Mouse (Mus musculus) mouse embryonic stem cell (cell line): ENCODE data around the gene Ciao2b.

ENCODE experiments used
- in situ Hi-C, 2 experiments: fragments of 300-500 bp; cut with MboI; formaldehyde crosslinking; loops; 1 replicate in 1 of 2; 3 replicates in 1 of 2; pipeline ENCODE4 v1.14.3; 2019 to 2020; ENCODE audit warnings: low sequenced_read_pairs in 2 of 2, low pct_unique_long_range_greater_than_20kb in 1 of 2, mixed read lengths in 1 of 2; ENCODE audit not compliant: unreplicated experiment in 1 of 2

Ciao2b gene

GRCm38 (mm10) chr8:104627065-104627740 lies 14.6 kb downstream of the Ciao2b start:
- in situ Hi-C loops: no loop called here

DNA sequence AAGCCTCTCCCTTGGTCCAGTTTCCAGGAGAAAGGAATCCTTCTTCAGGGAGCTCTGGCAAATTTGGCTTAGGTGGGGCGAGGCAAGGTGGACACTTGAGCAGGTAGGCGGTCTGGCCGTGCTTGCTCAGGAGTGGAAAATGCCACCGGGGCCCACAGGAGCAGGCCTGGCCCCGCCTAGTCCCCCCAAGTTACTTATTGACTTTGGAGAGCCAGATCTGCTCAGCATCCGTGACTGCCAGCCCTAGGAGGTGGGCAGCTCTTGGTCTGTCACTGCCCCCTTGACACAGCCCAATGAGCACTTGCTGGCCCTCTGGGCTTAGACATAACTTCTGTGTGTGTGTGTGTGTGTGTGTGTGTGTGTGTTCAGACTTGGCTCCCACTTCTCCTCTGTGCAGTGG lies 17.6 kb downstream of the Ciao2b start, which contains the start of gene Cdh16:
Gene Cdh16 (minus strand): TSS at position 236 of the 400 bp plus-strand sequence.
- in situ Hi-C loops: no loop called here

GRCm38 (mm10) chr8:104620765-104621164 lies 21.0 kb downstream of the Ciao2b start:
- in situ Hi-C loops: no loop called here

- in situ Hi-C loops: no loop called here
Observed at GRCm38 (mm10) chr8:104613119-104613518, 28.6 kb downstream of the Ciao2b start.

- in situ Hi-C loops: no loop called here
Observed at GRCm38 (mm10) chr8:104611613-104612012, 30.2 kb downstream of the Ciao2b start.

DNA sequence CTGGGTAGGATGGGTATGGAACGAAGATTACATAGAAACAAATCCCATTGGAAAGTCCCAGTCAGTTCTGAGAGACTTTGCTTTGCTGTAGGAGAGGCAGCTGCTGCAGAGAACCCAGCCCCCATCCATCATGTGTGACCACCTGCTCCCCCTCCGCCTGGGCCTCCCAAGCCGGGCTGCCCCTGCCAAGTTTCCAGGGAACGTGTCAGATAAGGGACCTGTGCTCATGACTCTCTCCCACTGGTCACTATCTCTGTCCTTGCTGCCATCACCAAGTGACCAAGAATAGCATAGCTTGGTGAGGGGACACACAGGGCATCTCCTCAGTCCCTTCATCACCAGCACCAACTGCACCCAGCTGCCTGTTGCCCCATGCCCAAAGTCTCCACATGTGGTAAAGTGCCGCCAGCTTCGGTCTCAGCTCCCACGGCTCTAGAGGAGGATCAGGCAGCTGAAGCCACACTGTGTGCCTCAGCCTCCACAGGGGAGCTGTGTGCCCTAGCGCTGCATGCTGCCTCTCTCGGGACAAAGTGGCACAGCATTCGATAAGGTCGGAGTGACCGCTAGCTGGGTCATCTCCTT lies 31.5 kb downstream of the Ciao2b start:
- in situ Hi-C loops: no loop called here

DNA sequence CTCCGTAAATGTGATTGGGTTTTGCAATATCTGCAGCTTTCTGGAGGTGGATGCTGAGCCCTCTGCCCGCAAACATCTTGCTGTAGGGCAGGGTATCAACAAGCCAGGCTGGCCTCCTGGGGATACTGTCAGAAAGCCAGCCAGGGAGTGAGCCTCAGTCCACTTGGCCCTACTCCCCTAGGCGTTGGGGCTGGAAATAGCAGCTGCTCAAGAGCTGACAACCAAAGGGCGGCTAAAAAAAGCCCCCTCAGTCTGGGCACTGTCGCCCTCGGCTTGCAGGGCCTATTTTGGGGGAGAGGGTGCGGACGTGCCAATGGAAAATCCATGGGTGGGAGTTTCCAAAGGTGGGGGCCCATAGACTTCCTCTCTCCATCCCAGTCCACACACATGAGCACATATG lies 32.5 kb downstream of the Ciao2b start:
- in situ Hi-C loops: no loop called here

DNA sequence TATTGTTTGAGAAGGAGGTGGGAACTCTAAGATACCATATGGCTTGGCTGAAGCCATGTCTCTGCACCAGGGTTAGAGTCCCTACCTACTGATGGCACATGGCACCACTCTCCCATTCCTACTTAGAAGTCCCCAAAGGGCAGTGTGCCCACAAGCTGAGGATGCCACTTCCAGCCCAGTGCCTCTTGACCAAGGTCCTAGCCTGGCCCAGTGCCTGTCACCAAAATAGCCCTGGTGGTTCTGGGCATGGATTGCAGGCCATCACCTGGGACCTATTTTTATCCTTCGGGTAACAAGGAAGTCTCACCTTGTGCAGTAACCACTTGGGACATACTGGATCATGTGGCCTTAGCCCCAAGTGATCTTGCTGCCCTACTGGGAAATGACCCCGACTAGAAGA lies 33.8 kb downstream of the Ciao2b start:
- in situ Hi-C loops: no loop called here

GRCm38 (mm10) chr8:104606329-104606728 lies 35.4 kb downstream of the Ciao2b start:
- in situ Hi-C loops: no loop called here

- in situ Hi-C loops: no loop called here
Observed at GRCm38 (mm10) chr8:104603245-104603593, 38.5 kb downstream of the Ciao2b start.

DNA sequence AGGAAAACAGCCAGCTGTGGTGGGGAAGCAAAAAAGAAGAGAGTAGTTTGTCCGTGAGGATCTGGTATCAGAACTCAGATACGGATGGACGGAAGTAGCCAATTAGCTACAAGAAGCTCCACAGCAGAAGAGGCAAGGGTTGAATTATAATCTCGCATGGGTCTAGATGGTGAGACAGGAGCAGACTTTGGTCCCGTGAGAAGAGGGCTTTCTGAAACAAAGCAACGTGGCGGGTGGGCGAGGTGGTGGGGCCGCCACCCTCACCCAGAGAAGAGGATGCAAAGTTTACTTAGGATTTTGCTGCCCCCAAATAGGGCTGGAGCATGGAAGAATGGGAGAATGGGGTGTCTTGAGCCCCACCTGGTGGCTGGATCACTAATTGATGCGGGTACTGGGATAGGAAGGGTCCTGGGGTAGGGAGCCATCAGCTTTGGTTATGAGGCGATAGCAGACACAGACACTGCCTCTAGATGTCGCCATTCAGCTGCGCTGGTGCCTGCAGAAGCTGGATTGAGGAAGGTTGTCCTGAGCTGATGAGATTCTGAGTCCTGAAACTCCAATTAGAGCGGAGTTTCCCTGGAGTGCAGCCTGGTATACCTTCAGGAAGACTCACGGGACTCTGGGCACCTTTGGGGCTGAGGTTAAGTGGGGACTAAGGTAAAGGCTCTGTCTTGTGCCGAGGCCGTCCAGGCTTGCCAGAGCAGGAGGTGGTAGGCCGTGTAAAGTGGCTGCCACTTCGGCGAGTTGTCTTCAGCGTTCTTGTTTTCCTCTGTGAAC lies 39.1 kb downstream of the Ciao2b start:
- in situ Hi-C loops: no loop called here

DNA sequence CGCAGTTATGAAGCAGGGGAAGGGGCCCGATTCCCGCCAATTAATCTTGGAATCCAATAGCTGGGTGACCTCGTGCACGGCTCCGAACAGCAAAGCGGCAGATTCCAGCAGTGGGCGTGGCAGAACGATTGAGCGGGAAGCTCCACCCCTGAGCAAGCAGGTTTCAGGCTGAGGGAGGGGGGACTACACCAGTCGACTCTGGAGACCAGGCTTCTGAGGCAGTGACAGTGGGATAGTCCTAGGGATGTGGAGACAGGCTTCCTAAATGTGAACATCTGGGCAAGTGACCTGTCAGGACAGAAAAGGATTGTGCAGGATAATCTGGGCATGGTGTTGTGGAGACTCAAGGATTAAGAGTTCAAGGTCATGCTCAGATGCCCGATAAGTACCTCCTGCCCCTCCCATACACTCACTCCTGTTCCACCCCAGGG lies 39.8 kb downstream of the Ciao2b start:
- in situ Hi-C loops: no loop called here

- in situ Hi-C loops: no loop called here
Observed at GRCm38 (mm10) chr8:104601386-104601785, 40.4 kb downstream of the Ciao2b start.

DNA sequence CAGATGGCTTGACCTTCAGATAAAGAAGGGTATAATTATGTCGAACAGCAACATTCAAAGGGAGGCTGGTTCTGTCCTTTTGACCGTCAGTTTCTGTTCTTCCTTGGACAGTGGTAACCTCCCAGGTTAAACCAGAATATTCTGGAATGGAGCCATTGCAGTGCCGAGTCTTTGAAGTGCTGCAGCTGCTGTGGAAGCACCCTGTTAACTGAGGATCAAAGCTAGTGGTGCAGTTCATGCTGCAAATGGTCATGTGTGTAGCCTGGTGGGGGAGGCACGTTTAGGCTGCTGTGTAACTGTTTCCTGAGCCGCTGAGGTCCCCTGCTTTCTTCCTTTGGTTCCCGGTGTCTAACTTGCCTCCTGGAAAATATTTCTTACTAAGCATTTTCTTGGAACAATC lies 43.3 kb downstream of the Ciao2b start:
- in situ Hi-C loops: no loop called here

GRCm38 (mm10) chr8:104597656-104598055 lies 44.1 kb downstream of the Ciao2b start:
- in situ Hi-C loops: no loop called here

- in situ Hi-C loops: no loop called here
Observed at GRCm38 (mm10) chr8:104595773-104596536, 45.8 kb downstream of the Ciao2b start.

- in situ Hi-C loops: no loop called here
Observed at GRCm38 (mm10) chr8:104594611-104595362, 47.0 kb downstream of the Ciao2b start.

DNA sequence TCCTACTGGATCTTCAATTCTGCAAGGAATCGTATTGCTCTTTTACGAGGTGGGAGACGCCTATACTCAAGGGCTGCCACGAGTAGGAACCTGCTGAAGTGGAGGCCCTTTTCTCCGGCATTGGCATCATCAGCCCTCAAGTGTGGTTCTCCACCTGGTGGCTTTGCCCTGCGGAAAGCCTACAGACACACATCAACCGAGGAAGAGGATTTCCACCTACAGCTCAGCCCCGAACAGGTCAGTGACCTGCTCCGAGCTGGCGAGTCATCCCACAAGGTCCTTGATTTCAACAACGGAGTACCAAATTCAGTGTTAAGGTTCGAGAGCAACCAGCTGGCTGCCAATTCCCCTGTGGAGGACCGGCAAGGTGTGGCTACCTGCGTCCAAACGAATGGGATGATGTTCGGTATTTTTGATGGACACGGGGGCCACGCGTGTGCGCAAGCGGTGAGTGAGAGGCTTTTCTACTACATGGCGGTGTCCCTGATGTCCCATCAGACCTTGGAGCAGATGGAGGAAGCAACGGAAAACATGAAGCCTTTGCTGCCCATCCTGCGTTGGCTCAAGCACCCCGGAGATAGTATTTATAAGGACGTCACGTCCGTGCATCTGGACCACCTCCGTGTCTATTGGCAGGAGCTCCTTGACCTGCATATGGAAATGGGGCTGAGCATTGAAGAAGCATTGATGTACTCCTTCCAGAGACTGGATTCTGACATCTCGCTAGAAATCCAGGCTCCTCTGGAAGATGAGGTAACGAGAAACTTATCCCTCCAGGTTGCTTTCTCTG lies 48.0 kb downstream of the Ciao2b start:
- in situ Hi-C loops: no loop called here
